Mouse (Mus musculus) liver, adult 2 months (tissue): ENCODE data around the gene Mindy2. TPM values are rescaled to one million over a fixed set of nuclear protein-coding genes. Genes with fewer than 3 reads are reported as not detected.
A peak's percentile ranks its signal among the peaks of the same experiment; 100 is the strongest.

ENCODE experiments used
- DNase-seq: peaks from one replicate; pipeline ENCODE4 v3.0.0-alpha.2; 2011; ENCODE audit warnings: low read depth, low spot score; ENCODE audit errors: extremely low read depth
- H3K27ac ChIP-seq: fragments of 200-500 bp; replicated peaks from 2 replicates; pipeline ENCODE4 v1.5.1; 2012; ENCODE audit warnings: low read depth, mild to moderate bottlenecking, control low read depth, inconsistent platforms, low read length; ENCODE audit not compliant: insufficient read depth
- H3K27me3 ChIP-seq: fragments of 200-500 bp; 2 replicates; pipeline ENCODE4 v1.6.1; 2012; ENCODE audit warnings: mild to moderate bottlenecking, moderate library complexity, low read length, inconsistent platforms; ENCODE audit not compliant: control insufficient read depth, insufficient read depth
- H3K36me3 ChIP-seq: fragments of 200-500 bp; 2 replicates; pipeline ENCODE4 v1.6.1; 2012; ENCODE audit warnings: low read length, inconsistent platforms; ENCODE audit not compliant: control insufficient read depth, insufficient read depth
- H3K4me1 ChIP-seq: fragments of 200-500 bp; 2 replicates; pipeline ENCODE4 v1.6.1; 2011; ENCODE audit warnings: low read length; ENCODE audit not compliant: control insufficient read depth, insufficient read depth
- H3K4me3 ChIP-seq: fragments of 200-500 bp; 2 replicates; pipeline ENCODE4 v1.5.1; 2011; ENCODE audit warnings: low read depth, mild to moderate bottlenecking, control low read depth, low read length, moderate library complexity; ENCODE audit not compliant: insufficient read depth
- H3K79me2 ChIP-seq: fragments of 200-500 bp; 2 replicates; pipeline ENCODE4 v1.6.1; 2012; ENCODE audit warnings: inconsistent platforms, mild to moderate bottlenecking, low read length, moderate library complexity; ENCODE audit not compliant: control insufficient read depth, insufficient read depth
- H3K9ac ChIP-seq: fragments of 200-500 bp; 2 replicates; pipeline ENCODE4 v1.6.1; 2012; ENCODE audit warnings: low read depth, mild to moderate bottlenecking, control low read depth, inconsistent platforms, low read length
- CTCF ChIP-seq: fragments of 200-500 bp; IDR thresholded peaks from 2 replicates; pipeline ENCODE4 v1.5.1; 2011; ENCODE audit warnings: low read depth, low read length, control low read depth
- POLR2A ChIP-seq: fragments of 200-500 bp; IDR thresholded peaks from 2 replicates; pipeline ENCODE4 v1.6.1; 2011; ENCODE audit warnings: low read length, control low read depth; ENCODE audit not compliant: insufficient read depth; ENCODE audit errors: extremely low read depth
- WGBS: fragments of 180-500 bp; shearing (Covaris S2); methylation state at CpG from one replicate; pipeline ENCODE4 v1.1.7; 2018; 5-methylcytosine and 5-hydroxymethylcytosine counted together
- polyA plus RNA-seq: library from polyadenylated mRNA; depleted of rRNA; stranded (reverse); fragments of >200 nt; gene quantifications from 2 replicates; pipeline ENCODE4 v1.2.3, GENCODE M21; 2012
- total RNA-seq: library from RNA; depleted of rRNA; stranded (reverse); fragments of >200 nt; gene quantifications from 2 replicates; pipeline ENCODE4 v1.2.3, GENCODE M21; 2014

Mindy2 gene
- total and polyA plus RNA-seq, 2 experiments = 2.5 to 17.2 TPM

DNA sequence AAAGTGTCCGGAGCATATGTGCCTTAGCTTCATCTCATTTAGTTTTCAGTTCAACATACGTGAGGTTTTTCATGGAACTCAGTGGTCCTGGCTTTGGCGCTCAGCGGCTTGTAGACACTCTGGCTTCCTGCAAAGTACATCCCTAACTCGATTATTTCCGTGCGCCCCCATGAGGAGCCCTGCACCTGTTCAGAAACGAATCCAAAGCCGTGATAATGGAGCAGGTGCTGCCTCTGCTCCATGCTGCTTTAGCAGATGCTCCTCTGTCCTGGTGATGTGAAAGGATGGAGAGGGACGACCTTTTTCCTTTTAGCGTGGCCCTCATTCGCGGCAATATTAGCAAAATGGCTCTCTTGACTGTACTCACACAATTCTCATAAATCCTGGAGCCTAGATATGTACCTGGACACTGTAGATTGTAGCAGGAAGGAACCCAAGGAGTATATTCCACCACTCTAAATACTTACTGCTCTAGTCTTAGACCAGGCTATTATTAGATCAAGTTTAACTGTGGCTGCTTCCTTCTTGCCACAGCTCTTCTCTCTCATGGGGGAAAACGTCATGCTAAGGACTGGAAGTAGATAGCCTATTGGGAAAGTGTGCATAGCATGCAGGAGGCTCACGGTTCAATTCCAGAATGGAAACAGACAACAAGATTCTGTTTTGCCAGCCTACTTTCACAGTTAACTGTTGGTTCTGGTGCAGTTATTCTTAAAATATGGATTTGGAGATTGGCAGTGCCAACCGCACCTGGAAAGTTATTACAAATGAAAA, 8.6 kb upstream of the Mindy2 start:
- WGBS = 83% methylated on average over 16 of the region's 16 CpGs
- Histone ChIP-seq H3K27me3 (no peaks in the 10 kb centered on the region), H3K79me2 (no peaks in the 10 kb centered on the region), H3K4me3 (no peak overlapping the region), H3K36me3 (no peaks in the 10 kb centered on the region), H3K9ac (no peak overlapping the region), H3K27ac (no peak overlapping the region), H3K4me1 (peaks cover 8% of the 10 kb centered on the region; the same call in 1 of the 2 replicates)
- DNase-seq = no peak
- TF ChIP-seq POLR2A (no peak), CTCF (no peak)

- H3K36me3 ChIP-seq = no peaks in the 10 kb centered on the region
- H3K27me3 ChIP-seq = no peaks in the 10 kb centered on the region
- 94% methylated on average over 4 of the region's 4 CpGs for WGBS
- H3K4me3 ChIP-seq = no peak overlapping the region
- peaks cover 8% of the 10 kb centered on the region; the same call in 1 of the 2 replicates for H3K4me1 ChIP-seq
- DNase-seq = no peak
- no peak overlapping the region for H3K27ac ChIP-seq
- H3K9ac ChIP-seq = no peak overlapping the region
- H3K79me2 ChIP-seq = no peaks in the 10 kb centered on the region
- TF ChIP-seq CTCF (no peak), POLR2A (no peak)
Observed at GRCm38 (mm10) chr9:70664847-70665246, 7.9 kb upstream of the Mindy2 start.

DNA sequence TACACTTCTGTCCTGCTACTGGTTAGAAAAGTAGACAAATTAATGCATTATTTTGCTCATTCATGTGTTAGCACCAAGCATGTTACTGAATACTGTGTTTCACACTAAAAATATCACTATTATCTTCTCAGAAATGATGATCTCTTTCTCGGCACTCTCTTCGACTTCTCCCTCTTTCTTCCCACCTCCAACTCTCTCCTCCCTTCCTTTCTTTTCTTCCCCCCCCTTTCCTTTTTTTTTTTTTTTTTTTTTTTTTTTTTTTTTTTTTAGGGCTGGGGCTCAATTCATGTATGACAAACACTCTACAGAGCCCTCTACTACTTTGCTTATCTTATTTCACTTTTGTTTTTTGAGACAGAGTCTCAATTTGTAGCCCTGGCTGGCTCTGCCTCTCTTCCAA, 1.3 kb upstream of the Mindy2 start:
- Histone ChIP-seq H3K9ac (no peak overlapping the region), H3K4me1 (peaks cover 11% of the 10 kb centered on the region), H3K36me3 (no peaks in the 10 kb centered on the region), H3K4me3 (no peak overlapping the region), H3K27ac (no peak overlapping the region), H3K79me2 (peaks cover 4% of the 10 kb centered on the region; the same call in 1 of the 2 replicates), H3K27me3 (no peaks in the 10 kb centered on the region)
- 89% methylated on average over 2 of the region's 2 CpGs for WGBS
- no peak for TF ChIP-seq POLR2A
- no peak for TF ChIP-seq CTCF
- DNase-seq = no peak

- Histone ChIP-seq H3K27ac (peak within 1 kb of the TSS; percentile 91), H3K9ac (peak within 1 kb of the TSS; percentile 97), H3K27me3 (no peaks in the 10 kb centered on the region), H3K79me2 (peaks cover 14% of the 10 kb centered on the region), H3K36me3 (peaks cover 1% of the 10 kb centered on the region; the same call in 1 of the 2 replicates), H3K4me3 (peak within 1 kb of the TSS; percentile 95), H3K4me1 (peaks cover 19% of the 10 kb centered on the region)
- peak; percentile 96 for DNase-seq
- TF ChIP-seq CTCF (no peak), POLR2A (peak; percentile 57; the same call in 1 of the 2 replicates)
- under 1% methylated on average over 59 of the region's 72 CpGs for WGBS
Observed at GRCm38 (mm10) chr9:70656130-70657007, 605 bp downstream of the Mindy2 start, which contains the start of gene Gm10642. TSS of gene Gm10642 (plus strand) at chr9:70656251.

GRCm38 (mm10) chr9:70655764-70656129, 1.2 kb downstream of the Mindy2 start:
- H3K9ac ChIP-seq = no peak overlapping the region
- peaks cover 14% of the 10 kb centered on the region for H3K79me2 ChIP-seq
- no peak overlapping the region for H3K27ac ChIP-seq
- H3K4me3 ChIP-seq = peak overlapping the region; percentile 49; the same call in 1 of the 2 replicates
- peaks cover 25% of the 10 kb centered on the region for H3K4me1 ChIP-seq
- TF ChIP-seq POLR2A (no peak), CTCF (no peak)
- peaks cover 1% of the 10 kb centered on the region; the same call in 1 of the 2 replicates for H3K36me3 ChIP-seq
- WGBS = 5% methylated on average over 2 of the region's 2 CpGs
- no peak for DNase-seq
- H3K27me3 ChIP-seq = no peaks in the 10 kb centered on the region
